Mouse (Mus musculus): Measurements from ENCODE around the gene Acaca. TPM values are rescaled to one million over a fixed set of nuclear protein-coding genes. Genes with fewer than 3 reads are reported as not detected.
A peak's percentile ranks its signal among the peaks of the same experiment; 100 is the strongest.

Gene Acaca
- polyA plus RNA-seq, 1 experiment from 2014 or later = 14.4 TPM

DNA sequence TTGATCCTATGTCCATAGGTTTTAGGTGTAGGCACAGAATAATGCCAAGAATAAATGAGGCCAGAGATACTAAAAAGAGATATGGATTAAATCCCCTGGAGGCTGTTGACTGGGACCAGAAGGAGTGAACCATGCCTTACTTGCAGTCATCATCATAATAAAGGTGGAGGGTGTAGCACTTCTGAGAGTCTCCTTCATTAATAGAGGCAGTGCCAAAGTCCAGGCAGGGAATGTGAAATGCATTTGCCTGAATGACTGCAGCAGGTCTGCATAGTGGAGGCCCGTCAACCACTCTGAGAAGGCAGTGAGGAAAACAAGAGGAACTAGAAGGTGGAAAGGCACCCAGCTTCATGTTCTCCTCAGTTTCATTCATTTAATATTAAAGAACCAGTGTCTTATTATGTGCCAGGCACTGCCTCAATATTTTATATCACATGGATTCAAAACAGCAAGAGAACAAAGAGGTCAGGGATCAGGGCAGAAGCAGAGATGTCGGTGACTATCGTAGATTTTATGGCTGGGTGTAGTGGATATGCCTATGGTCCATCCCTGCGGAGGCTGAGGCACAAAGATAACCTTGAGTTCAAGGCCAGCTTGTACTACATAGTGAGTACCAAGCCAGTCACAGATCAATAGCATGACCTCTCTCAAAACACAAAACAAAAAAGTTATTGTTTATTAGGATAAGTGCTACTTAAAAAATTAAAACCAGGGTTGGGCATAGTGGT is 27.2 kb downstream of the Acaca start:
- Histone ChIP-seq H3K9me3 (replicated peaks) (no peaks in the 10 kb centered on the region), H3K4me1 (no peaks in the 10 kb centered on the region), H3K27me3 (no peaks in the 10 kb centered on the region), H3K9ac (no peak overlapping the region), H3K4me3 (replicated peaks) (no peak overlapping the region), H3K27ac (no peak overlapping the region), H3K4me2 (no peak overlapping the region), H3K36me3 (no peaks in the 10 kb centered on the region)
- whole genome bisulfite sequencing = 83% methylated on average over 4 of the region's 4 CpGs
- no peak for ATAC-seq (replicated peaks; ENCODE audit: low FRiP score)

DNA sequence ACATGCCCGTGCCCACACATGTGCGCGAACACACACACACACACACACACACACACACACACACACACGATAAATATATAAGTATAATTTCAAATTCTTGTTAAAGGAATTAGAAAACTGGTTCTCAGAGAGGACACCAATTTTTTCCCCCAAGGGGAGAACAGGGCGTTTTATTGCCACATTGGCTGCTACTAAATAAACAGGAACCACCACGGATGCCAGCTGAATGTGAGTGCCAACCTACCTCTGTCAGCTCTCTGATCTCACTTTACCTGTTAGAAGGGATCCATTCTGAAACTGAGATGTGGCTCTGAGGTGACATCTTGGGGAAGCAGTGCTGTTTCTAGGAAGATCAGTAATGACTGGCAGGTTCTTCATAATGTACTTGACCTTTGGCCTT is 34.7 kb downstream of the Acaca start:
- no peaks in the 10 kb centered on the region for H3K36me3 ChIP-seq
- no peaks in the 10 kb centered on the region for H3K9me3 ChIP-seq (replicated peaks)
- ATAC-seq (replicated peaks; ENCODE audit: low FRiP score) = no peak
- WGBS = 78% methylated on average over 6 of the region's 6 CpGs
- H3K27ac ChIP-seq = no peak overlapping the region
- no peak overlapping the region for H3K9ac ChIP-seq
- H3K4me2 ChIP-seq = no peak overlapping the region
- no peak overlapping the region for H3K4me3 ChIP-seq (replicated peaks)
- no peaks in the 10 kb centered on the region for H3K4me1 ChIP-seq
- no peaks in the 10 kb centered on the region for H3K27me3 ChIP-seq

DNA sequence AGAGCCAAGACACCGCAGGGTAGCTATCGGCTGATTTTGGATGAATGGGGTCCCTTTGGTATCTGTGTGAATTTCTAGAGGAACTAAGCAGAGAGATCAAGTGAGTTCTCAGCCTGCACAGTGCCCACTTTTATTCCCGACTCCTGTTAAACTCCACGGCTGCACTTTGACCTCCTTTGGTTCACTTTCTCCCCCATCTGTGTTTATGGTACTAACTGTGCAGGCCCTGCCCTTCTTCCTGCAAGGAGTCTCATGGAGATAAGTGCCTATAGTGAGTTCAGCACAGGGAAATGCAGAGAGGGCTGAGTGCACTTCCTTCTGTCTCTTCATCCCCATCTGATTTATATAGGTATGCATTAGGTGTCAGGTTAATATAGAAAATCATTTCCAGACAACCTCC is 35.1 kb downstream of the Acaca start:
- H3K4me3 ChIP-seq (replicated peaks) = no peak overlapping the region
- H3K9ac ChIP-seq = no peak overlapping the region
- no peaks in the 10 kb centered on the region for H3K27me3 ChIP-seq
- no peak for ATAC-seq (replicated peaks; ENCODE audit: low FRiP score)
- H3K4me1 ChIP-seq = no peaks in the 10 kb centered on the region
- WGBS = 61% methylated on average over 4 of the region's 4 CpGs
- no peaks in the 10 kb centered on the region for H3K9me3 ChIP-seq (replicated peaks)
- H3K4me2 ChIP-seq = no peak overlapping the region
- no peak overlapping the region for H3K27ac ChIP-seq
- no peaks in the 10 kb centered on the region for H3K36me3 ChIP-seq

DNA sequence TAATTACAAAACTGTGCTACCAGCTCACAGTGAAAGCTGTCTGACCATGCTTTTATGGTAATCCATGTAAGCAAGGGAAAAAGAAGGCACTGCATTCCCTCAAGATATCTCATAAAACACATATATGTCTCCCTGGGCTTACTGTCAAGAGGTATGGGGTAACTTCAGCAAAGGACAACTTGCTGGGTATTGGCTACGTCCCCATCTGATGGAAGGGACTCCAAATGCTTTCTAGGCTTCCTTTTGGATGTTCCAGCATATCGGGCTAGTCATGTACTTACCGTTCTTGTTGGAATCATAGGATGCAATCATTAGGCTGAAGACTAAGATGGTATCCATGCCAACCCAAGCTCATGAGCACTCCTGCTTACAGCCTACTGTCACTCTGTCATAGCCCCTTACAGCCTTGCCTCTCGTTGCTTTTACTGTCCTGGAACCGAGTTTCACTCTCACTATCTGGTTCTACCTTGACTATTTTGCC is 37.6 kb downstream of the Acaca start, which contains the start of gene Gm11437:
Gene Gm11437, minus strand, starts transcription at position 431 of the 481 bp plus-strand sequence.
- Histone ChIP-seq H3K27ac (no peak within 1 kb of the TSS), H3K4me3 (replicated peaks) (no peak within 1 kb of the TSS), H3K9me3 (replicated peaks) (no peaks in the 10 kb centered on the region), H3K9ac (no peak within 1 kb of the TSS), H3K36me3 (no peaks in the 10 kb centered on the region), H3K4me2 (no peak within 1 kb of the TSS), H3K27me3 (no peaks in the 10 kb centered on the region), H3K4me1 (no peaks in the 10 kb centered on the region)
- ATAC-seq (replicated peaks; ENCODE audit: low FRiP score) = no peak
- WGBS = 82% methylated on average over 5 of the region's 5 CpGs

DNA sequence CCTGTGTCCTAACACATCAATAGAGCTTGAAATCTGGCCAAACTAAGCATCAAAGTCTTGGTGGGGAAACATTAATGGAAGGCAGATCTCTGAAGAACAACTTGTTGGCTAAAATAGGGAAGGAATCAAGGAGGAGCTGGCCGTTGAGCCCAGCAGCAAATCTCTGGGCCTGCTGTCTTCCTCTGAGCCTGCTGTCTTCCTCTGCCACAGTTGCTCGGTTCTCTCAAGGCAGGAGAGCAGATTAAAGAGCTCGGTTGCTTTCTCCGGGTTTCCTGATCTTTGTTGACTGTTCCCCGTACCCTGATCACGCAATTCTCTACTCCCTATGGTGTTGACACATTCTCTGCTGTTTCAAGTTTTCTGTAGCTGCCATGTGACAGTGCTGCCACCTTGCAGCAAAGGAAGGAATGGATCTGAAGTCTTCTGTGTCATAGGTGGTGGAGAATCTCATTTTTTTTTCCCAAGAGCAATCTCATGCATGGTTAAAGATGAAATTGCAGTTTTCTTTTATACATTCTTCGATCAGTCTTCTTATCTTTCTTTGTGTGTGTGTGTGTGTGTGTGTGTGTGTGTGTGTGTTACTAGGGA is 39.3 kb downstream of the Acaca start:
- Histone ChIP-seq H3K36me3 (no peaks in the 10 kb centered on the region), H3K4me1 (no peaks in the 10 kb centered on the region), H3K9ac (no peak overlapping the region), H3K4me2 (0 out of 2 replicates have a peak overlapping the region, but pooled peaks have one; percentile 23), H3K4me3 (replicated peaks) (no peak overlapping the region), H3K27ac (no peak overlapping the region), H3K9me3 (replicated peaks) (no peaks in the 10 kb centered on the region), H3K27me3 (no peaks in the 10 kb centered on the region)
- WGBS = 36% methylated on average over 7 of the region's 7 CpGs
- ATAC-seq (replicated peaks; ENCODE audit: low FRiP score) = no peak

DNA sequence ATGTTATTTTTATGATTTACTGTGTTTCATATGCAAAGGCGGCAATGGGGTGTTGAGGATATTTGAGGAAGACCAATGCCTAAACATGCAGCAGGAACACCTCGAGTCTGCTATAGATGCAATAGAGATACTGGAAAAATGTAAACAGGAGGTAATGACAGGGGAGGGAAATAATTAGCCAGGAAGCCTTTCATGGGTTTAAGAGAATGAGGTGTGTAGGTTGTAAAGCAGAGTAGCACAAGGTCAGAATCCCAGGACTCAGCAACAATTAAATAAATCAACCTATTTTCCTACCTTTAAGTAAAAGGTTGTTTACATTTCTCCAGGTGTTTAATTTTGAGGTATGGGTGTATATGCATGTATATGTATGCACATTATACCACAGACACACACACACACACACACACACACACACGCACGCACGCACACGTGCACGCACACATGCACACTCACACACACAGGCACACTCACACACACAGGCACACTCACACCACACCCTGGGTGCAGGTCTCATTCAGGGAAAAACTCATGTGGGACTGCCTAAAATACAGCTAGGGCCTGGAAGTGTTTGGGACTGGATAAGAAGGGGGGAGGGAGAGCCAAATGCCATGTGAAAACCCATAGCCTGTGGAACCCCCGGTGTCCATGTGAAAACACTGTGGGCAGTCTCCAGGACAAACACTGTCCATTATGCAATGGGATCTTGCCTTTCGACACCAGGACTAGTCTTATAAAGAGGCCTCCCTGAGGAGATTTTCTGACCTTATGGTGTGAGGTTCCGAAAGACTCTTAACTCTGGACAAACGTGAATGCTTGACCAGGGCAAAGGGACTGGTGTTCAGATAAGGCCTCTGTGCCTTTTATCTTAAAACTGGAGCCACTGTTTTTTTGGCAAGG is 43.3 kb downstream of the Acaca start:
- Histone ChIP-seq H3K27ac (no peak overlapping the region), H3K27me3 (no peaks in the 10 kb centered on the region), H3K4me1 (no peaks in the 10 kb centered on the region), H3K4me2 (no peak overlapping the region), H3K36me3 (no peaks in the 10 kb centered on the region), H3K9me3 (replicated peaks) (no peaks in the 10 kb centered on the region), H3K9ac (no peak overlapping the region), H3K4me3 (replicated peaks) (no peak overlapping the region)
- 74% methylated on average over 11 of the region's 11 CpGs for WGBS
- ATAC-seq (replicated peaks; ENCODE audit: low FRiP score) = no peak

DNA sequence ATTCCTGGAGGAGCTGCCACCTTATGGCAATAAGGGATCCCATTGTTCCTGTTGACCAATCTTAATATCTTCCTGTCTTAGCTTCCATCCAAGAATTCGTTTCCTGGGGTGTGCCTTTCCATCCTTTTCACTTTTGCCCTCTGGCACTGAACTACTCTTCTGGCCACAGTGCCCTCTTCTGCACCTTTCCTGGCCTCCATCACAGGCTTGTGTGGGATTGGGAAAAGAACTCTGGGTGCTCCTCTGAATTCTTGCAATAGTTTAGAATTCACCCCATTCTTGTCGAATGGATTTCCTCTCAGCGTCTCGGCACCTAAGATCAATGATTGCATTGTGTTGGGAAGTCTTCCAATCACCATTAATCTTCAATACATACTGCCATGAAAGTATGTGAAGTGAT is 49.1 kb downstream of the Acaca start:
- Histone ChIP-seq H3K4me3 (replicated peaks) (peak overlapping the region; percentile 80), H3K9ac (no peak overlapping the region)
- 35% methylated on average over 4 of the region's 4 CpGs for WGBS

DNA sequence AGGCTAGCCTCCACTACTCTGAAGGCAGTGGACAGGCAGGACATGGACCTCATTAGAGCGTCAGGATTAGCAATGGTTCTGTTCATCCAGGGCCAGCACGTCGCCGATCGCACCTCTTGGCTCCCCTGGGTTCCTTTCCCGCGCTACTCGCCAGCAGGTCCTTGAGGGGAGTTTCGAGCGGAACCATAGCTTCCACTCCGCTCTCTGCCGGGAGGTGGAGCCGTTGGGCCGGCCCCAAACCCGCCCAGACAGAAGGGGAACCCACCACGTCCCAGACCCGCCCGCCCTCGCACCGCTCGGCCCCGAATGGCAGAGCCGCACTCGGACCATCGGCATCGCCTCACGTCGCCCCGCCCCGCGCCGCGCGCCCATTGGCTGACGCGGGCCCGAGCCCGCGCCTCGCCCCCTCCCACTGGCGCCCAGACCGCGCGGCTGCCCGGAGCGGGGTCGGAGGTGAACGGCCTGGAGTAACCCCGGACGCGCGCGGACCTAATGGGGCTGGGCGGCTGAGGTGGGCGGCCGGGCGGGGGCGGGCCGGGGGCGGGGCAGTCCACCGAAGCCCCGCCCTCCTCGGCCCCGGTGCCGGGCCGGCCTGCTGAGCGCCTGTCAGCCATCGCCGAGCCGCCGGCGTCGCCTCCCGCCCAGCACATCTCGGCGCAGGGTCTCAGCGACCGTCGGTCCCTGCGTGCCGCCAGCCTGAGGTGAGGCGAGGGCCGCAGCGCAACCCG is 49.9 kb downstream of the Acaca start:
- whole genome bisulfite sequencing = under 1% methylated on average over 77 of the region's 85 CpGs
- ATAC-seq (replicated peaks; ENCODE audit: low FRiP score) = peak; percentile 98
- H3K9ac ChIP-seq = peak overlapping the region; percentile 70
- H3K9me3 ChIP-seq (replicated peaks) = no peaks in the 10 kb centered on the region
- H3K4me1 ChIP-seq = peaks cover 19% of the 10 kb centered on the region
- peak overlapping the region; percentile 85 for H3K4me2 ChIP-seq
- peak overlapping the region; percentile 80 for H3K4me3 ChIP-seq (replicated peaks)
- no peaks in the 10 kb centered on the region; the same call in 1 of the 2 replicates for H3K36me3 ChIP-seq
- H3K27ac ChIP-seq = peak overlapping the region; percentile 92
- H3K27me3 ChIP-seq = no peaks in the 10 kb centered on the region

More for the DNA sequence above, 49.1 kb downstream of the Acaca start:
- Histone ChIP-seq H3K27ac (peak overlapping the region; percentile 92), H3K4me1 (peaks cover 19% of the 10 kb centered on the region), H3K9me3 (replicated peaks) (no peaks in the 10 kb centered on the region), H3K4me2 (peak overlapping the region; percentile 85), H3K27me3 (no peaks in the 10 kb centered on the region), H3K36me3 (no peaks in the 10 kb centered on the region; the same call in 1 of the 2 replicates)
- no peak for ATAC-seq (replicated peaks; ENCODE audit: low FRiP score)

DNA sequence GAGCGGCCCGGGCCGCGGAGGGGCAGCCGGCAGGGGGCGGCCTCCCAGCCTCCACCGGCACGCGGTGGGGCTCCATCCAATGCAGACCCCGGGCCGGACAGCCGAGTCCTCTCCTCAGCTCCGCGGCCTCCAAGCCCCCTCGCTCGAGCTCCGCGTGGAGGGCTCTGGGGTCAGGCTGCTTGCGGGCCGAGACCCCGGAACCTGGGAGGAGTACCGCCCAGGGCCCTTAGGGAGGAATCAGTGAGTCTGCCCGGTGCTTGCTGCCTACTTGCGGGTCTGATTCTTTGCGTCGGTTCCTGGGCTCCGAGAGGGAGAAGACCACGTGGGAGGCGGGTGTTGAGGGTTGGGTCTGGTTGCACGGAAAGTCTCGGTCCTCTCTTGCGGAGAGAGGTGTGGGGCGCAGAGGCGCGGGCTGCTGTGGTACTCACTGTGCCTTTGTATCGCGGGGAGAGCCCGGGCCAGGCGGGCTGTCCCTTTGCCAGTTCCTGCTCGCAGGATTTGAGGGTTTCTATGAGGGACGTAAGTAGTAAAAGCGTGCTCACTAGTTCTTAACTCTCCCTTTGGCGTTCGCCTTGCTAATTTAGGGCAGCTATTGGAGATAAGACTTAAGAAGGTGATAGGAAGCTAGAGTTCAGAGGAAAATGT is 50.6 kb downstream of the Acaca start:
- Histone ChIP-seq H3K36me3 (no peaks in the 10 kb centered on the region; the same call in 1 of the 2 replicates), H3K4me3 (replicated peaks) (peak overlapping the region; percentile 80), H3K27me3 (no peaks in the 10 kb centered on the region), H3K4me1 (peaks cover 19% of the 10 kb centered on the region), H3K4me2 (peak overlapping the region; percentile 85), H3K9me3 (replicated peaks) (no peaks in the 10 kb centered on the region), H3K27ac (peak overlapping the region; percentile 92), H3K9ac (peak overlapping the region; percentile 70)
- peak; percentile 59 for ATAC-seq (replicated peaks; ENCODE audit: low FRiP score)
- WGBS = 0% methylated on average over 44 of the region's 44 CpGs

DNA sequence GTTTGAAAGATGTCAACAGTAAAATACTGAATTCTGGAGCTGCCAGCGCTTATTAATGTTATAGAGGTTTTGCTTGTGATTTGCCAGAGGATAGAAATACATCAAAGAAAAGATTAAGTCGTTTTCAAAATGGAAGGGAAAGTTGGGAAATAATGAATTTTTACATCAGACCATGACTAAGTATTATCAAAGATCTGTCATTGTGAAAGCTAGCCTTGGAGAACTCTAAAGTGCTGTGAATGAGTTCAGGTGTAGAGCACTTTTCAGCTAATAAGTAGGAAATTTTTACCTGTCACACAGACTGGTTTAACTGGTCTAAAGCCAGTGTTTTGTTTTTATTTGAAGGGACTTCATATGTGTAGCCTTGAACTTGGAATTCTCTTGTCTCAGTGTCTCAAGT is 51.8 kb downstream of the Acaca start:
- peak overlapping the region; percentile 80; the same call in 1 of the 2 replicates for H3K4me3 ChIP-seq (replicated peaks)
- peak overlapping the region; percentile 70; the same call in 1 of the 2 replicates for H3K9ac ChIP-seq

DNA sequence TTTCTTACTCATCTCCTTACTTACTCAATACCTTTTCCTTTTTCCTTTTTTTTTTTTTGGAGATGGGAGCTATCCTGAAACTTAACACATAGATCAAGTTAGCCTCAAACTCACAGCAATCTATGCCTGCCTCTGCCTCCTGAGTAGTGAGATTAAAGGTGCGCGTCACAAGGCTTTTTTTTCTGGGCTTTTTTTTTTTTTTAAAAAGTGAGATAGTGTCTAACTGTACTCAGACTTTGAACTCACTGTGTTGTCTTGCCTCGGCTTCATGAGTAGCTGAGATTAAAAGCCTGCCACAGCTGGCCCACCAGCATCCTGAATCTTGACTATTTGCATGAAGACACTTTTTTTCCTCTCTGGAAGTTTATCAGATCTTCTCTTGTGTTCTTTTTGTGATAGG is 59.1 kb downstream of the Acaca start:
- Histone ChIP-seq H3K4me1 (peaks cover 3% of the 10 kb centered on the region), H3K9ac (no peak overlapping the region), H3K4me2 (no peak overlapping the region), H3K9me3 (replicated peaks) (no peaks in the 10 kb centered on the region), H3K27me3 (no peaks in the 10 kb centered on the region), H3K36me3 (no peaks in the 10 kb centered on the region), H3K27ac (no peak overlapping the region), H3K4me3 (replicated peaks) (no peak overlapping the region)
- 85% methylated on average over 3 of the region's 3 CpGs for WGBS
- no peak for ATAC-seq (replicated peaks; ENCODE audit: low FRiP score)

More for the DNA sequence above, 51.8 kb downstream of the Acaca start:
- Histone ChIP-seq H3K36me3 (no peaks in the 10 kb centered on the region; the same call in 1 of the 2 replicates), H3K4me2 (peak overlapping the region; percentile 85), H3K27me3 (no peaks in the 10 kb centered on the region), H3K4me1 (peaks cover 19% of the 10 kb centered on the region), H3K9me3 (replicated peaks) (no peaks in the 10 kb centered on the region), H3K27ac (no peak overlapping the region)
- ATAC-seq (replicated peaks; ENCODE audit: low FRiP score) = no peak
- 66% methylated on average over 2 of the region's 2 CpGs for WGBS

Measured in kidney, embryonic 15.5 days (tissue).